Mouse (Mus musculus): ENCODE results near the gene Syk.

DNA sequence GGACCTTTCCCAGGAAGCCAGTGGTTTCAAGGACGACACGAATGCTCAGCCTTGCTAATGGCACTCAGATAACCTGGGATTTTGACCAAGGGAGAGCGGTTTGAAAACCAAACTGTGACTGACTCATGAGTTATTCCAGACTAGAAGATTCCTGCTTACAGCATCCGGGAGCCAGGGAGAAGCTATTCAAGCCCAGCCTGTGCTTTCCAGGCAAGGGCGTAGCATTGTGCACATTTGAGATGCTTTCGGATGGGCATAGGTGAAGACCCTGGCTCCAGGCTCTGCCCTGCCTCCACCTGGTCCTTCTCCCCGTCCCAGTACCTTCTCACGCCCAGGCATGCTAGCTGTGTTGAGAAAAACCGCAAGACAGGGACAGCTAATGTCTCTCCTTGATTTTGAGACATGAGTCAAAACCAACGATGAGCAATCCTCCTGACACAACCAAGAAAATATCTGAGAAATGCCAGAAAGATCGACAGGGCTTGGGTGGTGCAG is 76.2 kb downstream of the Syk start:
- TF ChIP-seq POLR2A (IDR thresholded peaks at IDR 0.05; ENCODE audit: insufficient read depth, low read length): no peak
- TF ChIP-seq CTCF (IDR thresholded peaks at IDR 0.05; ENCODE audit: low read depth, low read length): no peak

Data from ES-Bruce4 (cell line).